Mouse (Mus musculus): ENCODE measurements around the gene Elmo2. TPM values are rescaled to one million over a fixed set of nuclear protein-coding genes. Genes with fewer than 3 reads are reported as not detected.
A peak's percentile ranks its signal among the peaks of the same experiment; 100 is the strongest.

Gene Elmo2
- polyA plus RNA-seq, 1 experiment from 2014 or later, result 70.6 TPM

DNA sequence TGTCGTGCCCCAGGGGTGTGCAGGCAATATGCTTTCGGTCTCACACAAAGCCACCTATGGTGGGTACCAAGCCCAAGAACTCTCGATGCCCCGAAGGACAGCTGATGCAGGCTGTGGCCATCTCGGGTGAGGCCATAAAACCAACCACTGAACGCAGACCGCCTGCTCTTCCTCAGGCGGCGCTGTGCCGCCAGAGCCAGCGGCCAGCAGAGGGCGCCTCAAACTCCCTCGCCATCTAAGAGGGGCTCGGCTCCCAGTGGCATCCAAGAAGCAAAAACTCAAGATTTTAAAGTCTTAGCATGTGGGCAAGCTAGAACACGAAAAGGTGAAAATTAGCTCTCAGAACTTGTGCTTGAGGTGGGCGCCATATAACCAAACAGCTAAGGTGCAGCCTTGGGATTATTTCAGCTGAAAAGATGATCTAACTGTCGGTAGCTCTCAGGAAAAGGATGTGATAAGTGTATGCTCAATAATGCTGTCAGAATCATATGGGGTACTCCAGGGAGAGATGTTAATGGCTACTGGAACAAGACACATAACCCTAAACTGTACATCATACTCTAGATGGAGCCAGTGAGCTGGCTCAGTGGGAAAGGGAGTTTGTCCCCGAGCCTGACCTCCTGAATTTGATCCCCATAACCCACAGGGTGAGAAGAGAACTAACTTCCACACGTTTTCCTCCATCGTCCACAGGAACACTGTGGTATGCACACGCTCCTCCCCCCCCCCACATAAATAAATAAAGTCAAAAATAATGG, 38.2 kb upstream of the Elmo2 start:
- Histone ChIP-seq H3K9ac (ENCODE audit: low read depth, low read length) (no peak overlapping the region), H3K4me1 (ENCODE audit: control insufficient read depth, insufficient read depth, low read length) (peaks cover 13% of the 10 kb centered on the region), H3K27ac (replicated peaks; ENCODE audit: low read depth, low read length) (no peak overlapping the region), H3K36me3 (ENCODE audit: control insufficient read depth, insufficient read depth, low read length) (no peaks in the 10 kb centered on the region), H3K4me2 (ENCODE audit: low read depth, low read length) (peak overlapping the region; percentile 14; the same call in 1 of the 2 replicates), H3K4me3 (ENCODE audit: low read depth, low read length) (0 out of 2 replicates have a peak overlapping the region, but pooled peaks have one; percentile 2), H3K9me3 (ENCODE audit: control insufficient read depth, low read length) (no peaks in the 10 kb centered on the region), H3K27me3 (replicated peaks; ENCODE audit: control insufficient read depth, insufficient read depth, low read length) (peaks cover 7% of the 10 kb centered on the region)
- no peak for ATAC-seq (ENCODE audit: low read depth)
- peak; percentile 61 for DNase-seq (ENCODE audit: low spot score)
- 11% methylated on average over 21 of the region's 21 CpGs for WGBS

DNA sequence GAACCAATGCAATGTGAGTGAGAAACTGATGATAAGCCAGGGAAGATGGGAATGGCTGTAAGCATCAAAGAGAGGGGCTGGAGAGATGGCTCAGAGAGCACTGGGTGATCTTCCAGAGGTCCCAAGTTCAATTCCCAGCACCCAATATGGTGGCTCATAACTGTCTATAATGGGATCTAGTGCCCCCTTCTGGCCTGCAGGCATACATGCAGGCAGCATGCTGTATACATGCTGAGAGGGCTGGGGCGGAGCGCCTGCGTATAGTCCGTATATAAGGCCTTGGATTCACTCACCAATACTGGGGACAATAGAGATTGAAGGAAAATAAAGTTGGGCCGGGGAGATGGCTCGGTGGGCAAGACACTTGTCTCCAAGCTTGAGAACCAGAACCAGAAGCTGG, 37.0 kb upstream of the Elmo2 start:
- ATAC-seq (ENCODE audit: low read depth), result no peak
- Histone ChIP-seq H3K4me3 (ENCODE audit: low read depth, low read length) (no peak overlapping the region), H3K9ac (ENCODE audit: low read depth, low read length) (no peak overlapping the region), H3K9me3 (ENCODE audit: control insufficient read depth, low read length) (no peaks in the 10 kb centered on the region), H3K4me2 (ENCODE audit: low read depth, low read length) (no peak overlapping the region), H3K4me1 (ENCODE audit: control insufficient read depth, insufficient read depth, low read length) (peaks cover 11% of the 10 kb centered on the region), H3K27me3 (replicated peaks; ENCODE audit: control insufficient read depth, insufficient read depth, low read length) (peaks cover 3% of the 10 kb centered on the region), H3K36me3 (ENCODE audit: control insufficient read depth, insufficient read depth, low read length) (no peaks in the 10 kb centered on the region), H3K27ac (replicated peaks; ENCODE audit: low read depth, low read length) (no peak overlapping the region)
- no peak for DNase-seq (ENCODE audit: low spot score)
- WGBS, result 89% methylated on average over 6 of the region's 6 CpGs

GRCm38 (mm10) chr2:165360861-165361260, 34.6 kb upstream of the Elmo2 start:
- WGBS, result 0% methylated on average over 1 of the region's 1 CpGs
- Histone ChIP-seq H3K9ac (ENCODE audit: low read depth, low read length) (no peak overlapping the region), H3K27ac (replicated peaks; ENCODE audit: low read depth, low read length) (no peak overlapping the region), H3K4me2 (ENCODE audit: low read depth, low read length) (no peak overlapping the region), H3K4me3 (ENCODE audit: low read depth, low read length) (no peak overlapping the region), H3K4me1 (ENCODE audit: control insufficient read depth, insufficient read depth, low read length) (no peaks in the 10 kb centered on the region), H3K27me3 (replicated peaks; ENCODE audit: control insufficient read depth, insufficient read depth, low read length) (no peaks in the 10 kb centered on the region), H3K9me3 (ENCODE audit: control insufficient read depth, low read length) (0 out of 2 replicates have a peak, but pooled peaks cover under 1% of the 10 kb centered on the region), H3K36me3 (ENCODE audit: control insufficient read depth, insufficient read depth, low read length) (no peaks in the 10 kb centered on the region)
- DNase-seq (ENCODE audit: low spot score) (peak; percentile 92), ATAC-seq (ENCODE audit: low read depth) (peak; percentile 78)

- WGBS, result 87% methylated on average over 20 of the region's 20 CpGs
Observed at GRCm38 (mm10) chr2:165351828-165352513, 25.7 kb upstream of the Elmo2 start.

GRCm38 (mm10) chr2:165349466-165349865, 23.2 kb upstream of the Elmo2 start:
- no peak overlapping the region for H3K4me3 ChIP-seq (ENCODE audit: low read depth, low read length)
- no peak overlapping the region for H3K4me2 ChIP-seq (ENCODE audit: low read depth, low read length)
- 22% methylated on average over 8 of the region's 8 CpGs for WGBS
- no peak overlapping the region for H3K27ac ChIP-seq (replicated peaks; ENCODE audit: low read depth, low read length)
- H3K36me3 ChIP-seq (ENCODE audit: control insufficient read depth, insufficient read depth, low read length), result no peaks in the 10 kb centered on the region
- no peak overlapping the region for H3K9ac ChIP-seq (ENCODE audit: low read depth, low read length)
- peaks cover 30% of the 10 kb centered on the region for H3K9me3 ChIP-seq (ENCODE audit: control insufficient read depth, low read length)
- no peaks in the 10 kb centered on the region for H3K4me1 ChIP-seq (ENCODE audit: control insufficient read depth, insufficient read depth, low read length)
- H3K27me3 ChIP-seq (replicated peaks; ENCODE audit: control insufficient read depth, insufficient read depth, low read length), result no peaks in the 10 kb centered on the region
- ATAC-seq (ENCODE audit: low read depth) (no peak; the same call in 1 of the 2 replicates), DNase-seq (ENCODE audit: low spot score) (peak; percentile 50)

More at GRCm38 (mm10) chr2:165351828-165352513, 25.7 kb upstream of the Elmo2 start:
- H3K4me3 ChIP-seq (ENCODE audit: low read depth, low read length), result no peak overlapping the region
- ATAC-seq (ENCODE audit: low read depth) (no peak), DNase-seq (ENCODE audit: low spot score) (no peak)
- no peak overlapping the region for H3K4me2 ChIP-seq (ENCODE audit: low read depth, low read length)
- H3K36me3 ChIP-seq (ENCODE audit: control insufficient read depth, insufficient read depth, low read length), result no peaks in the 10 kb centered on the region
- no peak overlapping the region for H3K9ac ChIP-seq (ENCODE audit: low read depth, low read length)
- H3K27me3 ChIP-seq (replicated peaks; ENCODE audit: control insufficient read depth, insufficient read depth, low read length), result no peaks in the 10 kb centered on the region
- H3K9me3 ChIP-seq (ENCODE audit: control insufficient read depth, low read length), result peaks cover 33% of the 10 kb centered on the region
- H3K4me1 ChIP-seq (ENCODE audit: control insufficient read depth, insufficient read depth, low read length), result no peaks in the 10 kb centered on the region
- no peak overlapping the region for H3K27ac ChIP-seq (replicated peaks; ENCODE audit: low read depth, low read length)

DNA sequence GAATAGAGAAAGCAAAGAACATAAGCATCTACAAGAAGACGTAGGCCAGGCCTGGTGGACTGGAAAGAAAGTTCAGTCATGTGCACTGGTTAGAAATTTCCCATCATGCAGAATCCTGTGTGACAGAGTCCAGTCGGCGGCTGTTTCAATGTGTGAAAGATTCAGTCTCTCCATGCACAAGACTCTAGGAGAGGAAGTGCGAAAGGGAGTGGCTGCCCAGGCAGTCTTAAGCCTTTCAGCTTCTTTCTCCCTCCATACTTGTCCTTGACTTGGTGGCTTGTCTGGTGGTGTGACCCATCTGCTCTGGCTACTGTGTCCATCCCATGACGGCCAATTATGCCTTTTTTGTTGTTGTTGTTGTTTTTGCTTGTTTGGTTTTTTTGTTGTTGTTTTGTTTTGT, 19.9 kb upstream of the Elmo2 start:
- H3K9me3 ChIP-seq (ENCODE audit: control insufficient read depth, low read length), result 0 out of 2 replicates have a peak, but pooled peaks cover 3% of the 10 kb centered on the region
- no peak overlapping the region for H3K9ac ChIP-seq (ENCODE audit: low read depth, low read length)
- 84% methylated on average over 5 of the region's 5 CpGs for WGBS
- 0 out of 2 replicates have a peak, but pooled peaks cover 2% of the 10 kb centered on the region for H3K4me1 ChIP-seq (ENCODE audit: control insufficient read depth, insufficient read depth, low read length)
- no peak for ATAC-seq (ENCODE audit: low read depth)
- H3K4me2 ChIP-seq (ENCODE audit: low read depth, low read length), result no peak overlapping the region
- no peaks in the 10 kb centered on the region for H3K36me3 ChIP-seq (ENCODE audit: control insufficient read depth, insufficient read depth, low read length)
- H3K27ac ChIP-seq (replicated peaks; ENCODE audit: low read depth, low read length), result no peak overlapping the region
- no peak for DNase-seq (ENCODE audit: low spot score)
- H3K4me3 ChIP-seq (ENCODE audit: low read depth, low read length), result no peak overlapping the region
- no peaks in the 10 kb centered on the region for H3K27me3 ChIP-seq (replicated peaks; ENCODE audit: control insufficient read depth, insufficient read depth, low read length)

- no peaks in the 10 kb centered on the region for H3K27me3 ChIP-seq (replicated peaks; ENCODE audit: control insufficient read depth, insufficient read depth, low read length)
- no peaks in the 10 kb centered on the region for H3K4me1 ChIP-seq (ENCODE audit: control insufficient read depth, insufficient read depth, low read length)
- WGBS, result 31% methylated on average over 3 of the region's 3 CpGs
- DNase-seq (ENCODE audit: low spot score) (no peak), ATAC-seq (ENCODE audit: low read depth) (no peak)
- no peaks in the 10 kb centered on the region for H3K9me3 ChIP-seq (ENCODE audit: control insufficient read depth, low read length)
- H3K4me2 ChIP-seq (ENCODE audit: low read depth, low read length), result no peak overlapping the region
- no peak overlapping the region for H3K4me3 ChIP-seq (ENCODE audit: low read depth, low read length)
- no peak overlapping the region for H3K27ac ChIP-seq (replicated peaks; ENCODE audit: low read depth, low read length)
- no peaks in the 10 kb centered on the region for H3K36me3 ChIP-seq (ENCODE audit: control insufficient read depth, insufficient read depth, low read length)
- no peak overlapping the region for H3K9ac ChIP-seq (ENCODE audit: low read depth, low read length)
Observed at GRCm38 (mm10) chr2:165337191-165337590, 10.9 kb upstream of the Elmo2 start.

DNA sequence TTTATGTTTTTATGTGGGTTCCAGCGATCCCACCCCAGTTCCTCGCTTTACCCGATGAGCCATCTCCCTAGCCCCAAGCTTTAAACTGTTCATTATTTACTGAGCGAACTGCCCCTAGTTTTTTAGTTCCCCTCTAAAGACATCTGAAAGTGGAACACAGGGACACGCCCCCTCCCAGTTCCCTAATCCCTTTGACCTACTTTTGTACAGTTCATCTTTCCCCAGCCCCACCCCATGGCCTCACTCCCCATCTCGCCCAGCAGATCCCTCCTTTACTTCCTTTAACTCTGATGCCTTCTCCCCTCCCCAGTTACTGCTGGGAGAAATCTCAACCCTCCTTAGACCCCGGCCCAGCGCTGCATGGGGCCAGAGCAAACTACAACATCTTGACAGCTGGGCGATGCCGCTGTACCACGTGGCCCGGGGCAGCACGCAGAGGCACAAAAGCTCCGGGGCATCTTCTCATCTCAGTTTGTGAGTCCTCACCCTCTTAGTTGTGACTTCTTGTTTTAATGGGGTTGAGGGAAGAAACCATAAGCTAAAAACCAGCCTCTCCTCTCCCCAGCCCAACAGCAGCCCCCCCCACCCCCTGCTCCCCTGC, 6.4 kb upstream of the Elmo2 start:
- H3K4me2 ChIP-seq (ENCODE audit: low read depth, low read length), result no peak overlapping the region
- ATAC-seq (ENCODE audit: low read depth) (peak; percentile 44; the same call in 1 of the 2 replicates), DNase-seq (ENCODE audit: low spot score) (peak; percentile 45)
- H3K27me3 ChIP-seq (replicated peaks; ENCODE audit: control insufficient read depth, insufficient read depth, low read length), result no peaks in the 10 kb centered on the region
- 43% methylated on average over 14 of the region's 14 CpGs for WGBS
- 0 out of 2 replicates have a peak, but pooled peaks cover 4% of the 10 kb centered on the region for H3K9me3 ChIP-seq (ENCODE audit: control insufficient read depth, low read length)
- no peak overlapping the region for H3K4me3 ChIP-seq (ENCODE audit: low read depth, low read length)
- H3K4me1 ChIP-seq (ENCODE audit: control insufficient read depth, insufficient read depth, low read length), result no peaks in the 10 kb centered on the region
- no peak overlapping the region for H3K27ac ChIP-seq (replicated peaks; ENCODE audit: low read depth, low read length)
- no peak overlapping the region for H3K9ac ChIP-seq (ENCODE audit: low read depth, low read length)
- H3K36me3 ChIP-seq (ENCODE audit: control insufficient read depth, insufficient read depth, low read length), result no peaks in the 10 kb centered on the region

Data from embryonic facial prominence, embryonic 14.5 days (tissue).